Mouse (Mus musculus): ENCODE data around the gene Ppm1h. TPM values are rescaled to one million over a fixed set of nuclear protein-coding genes. Genes with fewer than 3 reads are reported as not detected.

The Ppm1h gene
- total and polyA plus RNA-seq, 3 experiments: 6.9 to 14.9 TPM; not detected in 1

DNA sequence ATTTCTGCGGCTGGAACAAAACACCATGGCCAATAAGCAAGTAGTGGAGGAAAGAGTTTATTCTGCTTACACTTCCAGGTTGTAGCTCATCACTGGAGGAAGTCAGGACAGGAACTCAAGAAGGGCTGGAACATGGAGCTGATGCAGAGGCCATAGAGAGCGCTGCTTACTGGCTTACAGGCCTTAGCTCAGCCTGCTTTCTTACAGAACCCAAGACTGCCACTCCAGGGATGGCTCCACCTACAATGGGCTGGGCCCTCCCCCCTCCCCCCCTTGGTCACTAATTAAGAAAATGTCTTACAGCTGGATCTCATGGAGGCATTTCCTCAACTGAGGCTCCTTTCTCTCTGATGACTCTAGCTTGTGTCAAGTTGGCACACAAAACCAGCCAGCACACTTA, 7.3 kb upstream of the Ppm1h start:
- Histone ChIP-seq H3K4me1 (ENCODE audit: control insufficient read depth in 1 of 2, insufficient read depth in 2 of 2, low read length in 2 of 2) (no peaks in the 10 kb centered on the region), H3K9ac (ENCODE audit: control insufficient read depth, low read depth, low read length, poor library complexity, severe bottlenecking) (no peak overlapping the region), H3K27ac (ENCODE audit: control insufficient read depth, low read depth, low read length) (no peak overlapping the region), H3K9me3 (replicated peaks; ENCODE audit: insufficient read depth, low read length) (no peaks in the 10 kb centered on the region), H3K36me3 (ENCODE audit: control insufficient read depth in 1 of 2, insufficient read depth in 2 of 2, low read length in 2 of 2) (no peaks in the 10 kb centered on the region), H3K27me3 (ENCODE audit: control insufficient read depth in 1 of 2, insufficient read depth in 2 of 2, low read length in 2 of 2) (no peaks in the 10 kb centered on the region), H3K79me2 (ENCODE audit: control insufficient read depth, insufficient read depth, low read length, poor library complexity) (no peaks in the 10 kb centered on the region), H3K4me3 (ENCODE audit: control insufficient read depth in 1 of 2, insufficient read depth in 1 of 2, low read depth in 2 of 2, low read length in 2 of 2) (no peak overlapping the region)
- no peak for DNase-seq (ENCODE audit: low read depth, low spot score)
- TF ChIP-seq E2F4 (IDR thresholded peaks at IDR 0.05; ENCODE audit: borderline replicate concordance, low read depth, low read length): no peak
- no peak for TF ChIP-seq MAX (IDR thresholded peaks at IDR 0.05; ENCODE audit: low read length)
- TF ChIP-seq TBP (IDR thresholded peaks at IDR 0.05; ENCODE audit: low read depth, low read length): no peak
- no peak for TF ChIP-seq SIN3A (IDR thresholded peaks at IDR 0.05; ENCODE audit: low read length)
- TF ChIP-seq EP300 (IDR thresholded peaks at IDR 0.05; ENCODE audit: low read depth in 1 of 2, low read length in 2 of 2): no peak
- no peak for TF ChIP-seq ZMIZ1 (IDR thresholded peaks at IDR 0.05; ENCODE audit: low read depth, low read length)
- TF ChIP-seq HCFC1 (IDR thresholded peaks at IDR 0.05; ENCODE audit: low read depth, low read length): no peak
- no peak for TF ChIP-seq USF1 (IDR thresholded peaks at IDR 0.05; ENCODE audit: low read depth, low read length)

DNA sequence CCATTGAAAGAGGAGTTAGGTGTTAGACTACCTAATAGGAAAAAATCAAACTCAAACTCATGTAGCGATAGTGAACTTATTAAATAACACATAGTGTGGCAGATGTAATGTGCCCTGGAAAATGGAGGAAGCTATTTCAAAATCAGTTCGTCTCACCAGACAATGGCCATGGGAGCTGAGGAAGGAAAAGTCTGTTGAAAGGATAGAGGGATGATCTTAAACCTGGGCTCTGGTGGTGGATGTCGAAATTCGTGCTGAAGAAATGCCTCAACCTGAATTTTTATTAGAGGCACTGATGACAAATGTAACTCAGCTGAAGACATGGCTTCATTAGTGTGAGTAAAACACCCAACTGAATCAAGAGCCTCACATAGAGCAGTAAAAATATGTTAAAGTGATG, 6.5 kb upstream of the Ppm1h start:
- Histone ChIP-seq H3K36me3 (ENCODE audit: control insufficient read depth in 1 of 2, insufficient read depth in 2 of 2, low read length in 2 of 2) (no peaks in the 10 kb centered on the region), H3K9me3 (replicated peaks; ENCODE audit: insufficient read depth, low read length) (no peaks in the 10 kb centered on the region), H3K27ac (ENCODE audit: control insufficient read depth, low read depth, low read length) (no peak overlapping the region), H3K79me2 (ENCODE audit: control insufficient read depth, insufficient read depth, low read length, poor library complexity) (no peaks in the 10 kb centered on the region), H3K27me3 (ENCODE audit: control insufficient read depth in 1 of 2, insufficient read depth in 2 of 2, low read length in 2 of 2) (no peaks in the 10 kb centered on the region), H3K4me3 (ENCODE audit: control insufficient read depth in 1 of 2, insufficient read depth in 1 of 2, low read depth in 2 of 2, low read length in 2 of 2) (no peak overlapping the region), H3K4me1 (ENCODE audit: control insufficient read depth in 1 of 2, insufficient read depth in 2 of 2, low read length in 2 of 2) (no peaks in the 10 kb centered on the region), H3K9ac (ENCODE audit: control insufficient read depth, low read depth, low read length, poor library complexity, severe bottlenecking) (no peak overlapping the region)
- DNase-seq (ENCODE audit: low read depth, low spot score): no peak
- TF ChIP-seq POLR2A (IDR thresholded peaks at IDR 0.05; ENCODE audit: control insufficient read depth in 1 of 2, insufficient read depth in 1 of 2, low read depth in 1 of 2, low read length in 2 of 2, poor library complexity in 1 of 2) (no peak), ELF1 (IDR thresholded peaks at IDR 0.05; ENCODE audit: low read depth, low read length) (no peak), NRF1 (IDR thresholded peaks at IDR 0.05; ENCODE audit: insufficient read depth, low read depth, low read length, poor library complexity, severe bottlenecking) (no peak), POLR2AphosphoS5 (IDR thresholded peaks at IDR 0.05; ENCODE audit: borderline replicate concordance, low read depth, low read length) (no peak), MAX (IDR thresholded peaks at IDR 0.05; ENCODE audit: low read length) (no peak), MYB (IDR thresholded peaks at IDR 0.05; ENCODE audit: low read depth, low read length) (no peak), KAT2A (conservative IDR thresholded peaks at IDR 0.05; ENCODE audit: low read depth, low read length) (no peak), MXI1 (IDR thresholded peaks at IDR 0.05; ENCODE audit: low read depth, low read length) (no peak)

DNA sequence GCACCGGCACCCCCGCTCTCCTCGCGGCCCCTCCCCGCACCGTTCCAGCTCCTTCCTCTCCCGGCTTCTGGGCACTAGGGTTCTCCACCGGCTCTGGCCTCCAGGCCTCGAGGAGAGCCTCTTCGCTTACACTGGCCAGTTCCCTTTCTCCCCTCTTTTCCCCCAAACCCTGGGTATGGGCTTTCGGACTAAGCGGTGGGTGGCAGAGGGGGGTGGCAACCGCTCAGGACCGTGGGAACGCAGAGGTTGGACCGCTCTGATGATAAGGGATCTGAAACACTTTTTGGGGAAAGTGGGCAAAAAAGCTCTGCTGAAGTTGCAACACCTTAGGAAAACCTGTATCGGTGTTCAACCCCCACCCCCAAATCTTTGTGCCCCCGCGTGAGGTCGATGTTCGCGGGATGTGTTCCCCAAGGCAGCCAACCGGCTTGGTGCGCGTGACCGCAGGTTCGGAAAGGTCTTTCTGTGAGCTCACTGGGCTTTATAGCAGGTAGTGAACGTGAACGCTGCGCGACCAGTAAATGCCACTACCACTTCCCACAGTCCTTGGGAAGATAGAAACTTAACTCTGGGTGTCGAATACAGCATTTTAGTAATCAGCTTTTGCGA, 979 bp downstream of the Ppm1h start:
- no peak for DNase-seq (ENCODE audit: low read depth, low spot score)
- Histone ChIP-seq H3K9ac (ENCODE audit: control insufficient read depth, low read depth, low read length, poor library complexity, severe bottlenecking) (no peak overlapping the region), H3K36me3 (ENCODE audit: control insufficient read depth in 1 of 2, insufficient read depth in 2 of 2, low read length in 2 of 2) (no peaks in the 10 kb centered on the region), H3K27me3 (ENCODE audit: control insufficient read depth in 1 of 2, insufficient read depth in 2 of 2, low read length in 2 of 2) (no peaks in the 10 kb centered on the region), H3K79me2 (ENCODE audit: control insufficient read depth, insufficient read depth, low read length, poor library complexity) (no peaks in the 10 kb centered on the region), H3K4me1 (ENCODE audit: control insufficient read depth in 1 of 2, insufficient read depth in 2 of 2, low read length in 2 of 2) (no peaks in the 10 kb centered on the region), H3K9me3 (replicated peaks; ENCODE audit: insufficient read depth, low read length) (no peaks in the 10 kb centered on the region), H3K27ac (ENCODE audit: control insufficient read depth, low read depth, low read length) (no peak overlapping the region), H3K4me3 (ENCODE audit: control insufficient read depth in 1 of 2, insufficient read depth in 1 of 2, low read depth in 2 of 2, low read length in 2 of 2) (no peak overlapping the region)
- TF ChIP-seq NELFE (IDR thresholded peaks at IDR 0.05; ENCODE audit: low read depth, low read length) (no peak), GATA1 (IDR thresholded peaks at IDR 0.05; ENCODE audit: low read depth, low read length) (no peak), POLR2A (IDR thresholded peaks at IDR 0.05; ENCODE audit: control insufficient read depth in 1 of 2, insufficient read depth in 1 of 2, low read depth in 1 of 2, low read length in 2 of 2, poor library complexity in 1 of 2) (0 out of 4 replicates have a peak, but pooled peaks of 1 of the 2 experiments have one; percentile 22), KAT2A (conservative IDR thresholded peaks at IDR 0.05; ENCODE audit: low read depth, low read length) (no peak)
